Mouse (Mus musculus): ENCODE data around the gene Gm3336. TPM values are rescaled to one million over a fixed set of nuclear protein-coding genes. Genes with fewer than 3 reads are reported as not detected.
A peak's percentile ranks its signal among the peaks of the same experiment; 100 is the strongest.

Gene Gm3336
- polyA plus RNA-seq, 1 experiment, result 0.61 TPM

GRCm38 (mm10) chr8:70769359-70769758 is 51.0 kb downstream of the Gm3336 start:
- H3K27me3 ChIP-seq (replicated peaks; ENCODE audit: control insufficient read depth, insufficient read depth, low read length), result no peaks in the 10 kb centered on the region
- H3K4me3 ChIP-seq (ENCODE audit: insufficient read depth, low read depth, low read length), result no peak overlapping the region
- H3K36me3 ChIP-seq (ENCODE audit: control insufficient read depth, insufficient read depth, low read length), result peaks cover 1% of the 10 kb centered on the region; the same call in 1 of the 2 replicates
- 6% methylated on average over 26 of the region's 26 CpGs for WGBS
- TF ChIP-seq CTCF (conservative IDR thresholded peaks at IDR 0.05; ENCODE audit: insufficient read depth, insufficient read length, low read depth, low read length) (peak; percentile 100; the same call in 1 of the 2 replicates), POLR2A (IDR thresholded peaks at IDR 0.05; ENCODE audit: low read depth, low read length) (no peak)
- H3K27ac ChIP-seq (ENCODE audit: insufficient read depth, low read depth, low read length), result no peak overlapping the region
- H3K4me1 ChIP-seq (ENCODE audit: control insufficient read depth, insufficient read depth, low read length), result peaks cover 15% of the 10 kb centered on the region
- peak; percentile 97 for DNase-seq

DNA sequence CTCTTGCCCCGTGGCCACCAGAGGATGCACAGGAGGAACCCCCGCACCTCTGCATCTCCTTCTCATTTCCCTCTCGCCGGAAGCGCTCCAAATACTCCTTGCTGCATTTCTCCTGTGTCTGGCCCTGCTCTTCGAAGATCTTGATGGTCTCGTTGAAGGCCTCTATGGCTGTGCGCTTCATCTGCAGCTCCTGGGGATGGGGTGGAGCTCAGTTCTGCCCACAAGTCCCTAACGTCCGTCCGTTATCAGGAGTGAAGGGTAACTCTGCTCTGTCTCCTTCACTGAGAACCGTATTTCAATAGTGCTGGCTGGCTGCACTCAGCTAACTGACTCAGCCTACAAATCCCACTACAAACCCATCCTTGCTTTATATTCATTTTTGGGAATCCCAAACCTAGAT is 51.5 kb downstream of the Gm3336 start:
- Histone ChIP-seq H3K27me3 (replicated peaks; ENCODE audit: control insufficient read depth, insufficient read depth, low read length) (no peaks in the 10 kb centered on the region), H3K4me1 (ENCODE audit: control insufficient read depth, insufficient read depth, low read length) (peaks cover 15% of the 10 kb centered on the region), H3K36me3 (ENCODE audit: control insufficient read depth, insufficient read depth, low read length) (peaks cover 1% of the 10 kb centered on the region; the same call in 1 of the 2 replicates), H3K4me3 (ENCODE audit: insufficient read depth, low read depth, low read length) (no peak overlapping the region), H3K27ac (ENCODE audit: insufficient read depth, low read depth, low read length) (no peak overlapping the region)
- no peak for DNase-seq
- whole genome bisulfite sequencing, result 81% methylated on average over 12 of the region's 12 CpGs
- TF ChIP-seq CTCF (conservative IDR thresholded peaks at IDR 0.05; ENCODE audit: insufficient read depth, insufficient read length, low read depth, low read length) (no peak), POLR2A (IDR thresholded peaks at IDR 0.05; ENCODE audit: low read depth, low read length) (no peak)

DNA sequence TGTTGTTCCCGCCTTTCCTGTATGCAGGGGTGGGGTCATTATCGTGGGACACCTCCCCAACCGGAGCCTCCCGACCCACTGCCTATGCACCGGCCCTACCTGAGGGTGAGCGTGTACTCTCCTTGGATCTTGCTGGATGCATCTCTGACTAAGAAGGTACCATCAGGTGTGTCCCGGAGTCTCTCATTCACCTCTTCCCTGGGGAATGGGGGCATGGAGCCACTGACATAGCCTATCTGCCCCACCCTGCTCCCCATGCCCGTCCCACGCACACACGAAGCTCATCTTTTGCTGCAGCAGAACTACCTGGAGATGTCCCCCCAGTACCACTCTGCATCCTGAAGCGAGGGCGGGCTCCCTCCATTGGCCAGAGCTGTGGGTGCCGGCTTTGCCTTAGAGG is 52.4 kb downstream of the Gm3336 start:
- 96% methylated on average over 13 of the region's 13 CpGs for WGBS
- DNase-seq, result no peak
- Histone ChIP-seq H3K4me3 (ENCODE audit: insufficient read depth, low read depth, low read length) (no peak overlapping the region), H3K27ac (ENCODE audit: insufficient read depth, low read depth, low read length) (no peak overlapping the region), H3K4me1 (ENCODE audit: control insufficient read depth, insufficient read depth, low read length) (peaks cover 21% of the 10 kb centered on the region), H3K27me3 (replicated peaks; ENCODE audit: control insufficient read depth, insufficient read depth, low read length) (no peaks in the 10 kb centered on the region), H3K36me3 (ENCODE audit: control insufficient read depth, insufficient read depth, low read length) (peaks cover 1% of the 10 kb centered on the region; the same call in 1 of the 2 replicates)
- no peak for TF ChIP-seq CTCF (conservative IDR thresholded peaks at IDR 0.05; ENCODE audit: insufficient read depth, insufficient read length, low read depth, low read length)
- TF ChIP-seq POLR2A (IDR thresholded peaks at IDR 0.05; ENCODE audit: low read depth, low read length), result no peak

DNA sequence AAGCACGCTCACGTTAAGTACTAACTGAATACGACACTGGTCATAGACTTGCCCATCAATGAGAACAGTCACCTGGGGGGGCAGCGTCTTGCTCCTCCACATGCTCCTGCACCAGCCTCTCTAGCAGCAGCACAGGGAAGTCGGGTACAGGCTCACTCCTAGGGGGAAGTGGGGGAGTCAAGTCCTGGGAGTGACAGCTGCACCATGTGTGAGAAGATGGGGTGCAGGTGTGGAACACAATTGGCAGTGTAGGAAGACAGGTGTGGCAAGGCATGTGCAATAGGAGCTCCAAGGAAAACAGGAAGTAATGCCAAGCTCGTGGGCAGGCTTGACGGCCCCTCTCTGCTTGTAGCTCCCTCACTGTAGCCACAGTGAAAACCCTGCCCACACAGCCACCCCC is 52.9 kb downstream of the Gm3336 start:
- no peak for DNase-seq
- no peaks in the 10 kb centered on the region for H3K27me3 ChIP-seq (replicated peaks; ENCODE audit: control insufficient read depth, insufficient read depth, low read length)
- 84% methylated on average over 7 of the region's 7 CpGs for WGBS
- TF ChIP-seq CTCF (conservative IDR thresholded peaks at IDR 0.05; ENCODE audit: insufficient read depth, insufficient read length, low read depth, low read length), result no peak
- TF ChIP-seq POLR2A (IDR thresholded peaks at IDR 0.05; ENCODE audit: low read depth, low read length), result no peak
- peaks cover 21% of the 10 kb centered on the region for H3K4me1 ChIP-seq (ENCODE audit: control insufficient read depth, insufficient read depth, low read length)
- H3K27ac ChIP-seq (ENCODE audit: insufficient read depth, low read depth, low read length), result no peak overlapping the region
- peaks cover 1% of the 10 kb centered on the region; the same call in 1 of the 2 replicates for H3K36me3 ChIP-seq (ENCODE audit: control insufficient read depth, insufficient read depth, low read length)
- no peak overlapping the region for H3K4me3 ChIP-seq (ENCODE audit: insufficient read depth, low read depth, low read length)

- no peak for TF ChIP-seq POLR2A (IDR thresholded peaks at IDR 0.05; ENCODE audit: low read depth, low read length)
- no peak for TF ChIP-seq CTCF (conservative IDR thresholded peaks at IDR 0.05; ENCODE audit: insufficient read depth, insufficient read length, low read depth, low read length)
- peaks cover 1% of the 10 kb centered on the region; the same call in 1 of the 2 replicates for H3K36me3 ChIP-seq (ENCODE audit: control insufficient read depth, insufficient read depth, low read length)
- H3K27ac ChIP-seq (ENCODE audit: insufficient read depth, low read depth, low read length), result no peak overlapping the region
- H3K27me3 ChIP-seq (replicated peaks; ENCODE audit: control insufficient read depth, insufficient read depth, low read length), result no peaks in the 10 kb centered on the region
- DNase-seq, result no peak
- H3K4me1 ChIP-seq (ENCODE audit: control insufficient read depth, insufficient read depth, low read length), result peaks cover 15% of the 10 kb centered on the region
- WGBS, result 95% methylated on average over 13 of the region's 13 CpGs
- no peak overlapping the region for H3K4me3 ChIP-seq (ENCODE audit: insufficient read depth, low read depth, low read length)
Measured at GRCm38 (mm10) chr8:70772075-70772474, 53.7 kb downstream of the Gm3336 start.

Other genes with a start within 250 kb of the Gm3336 start
- gene Klhl26, start 241.6 kb upstream of the Gm3336 start, polyA plus RNA-seq (2012; rRNA removed), result 20.2 and 29.7 TPM in 2 replicates
- 0.20 and 0.44 TPM in 2 replicates for gene Tmem59l, start 231.2 kb upstream of the Gm3336 start, polyA plus RNA-seq (2012; rRNA removed)
- 2.6 TPM in 2 replicates for gene Crlf1, start 225.4 kb upstream of the Gm3336 start, polyA plus RNA-seq (2012; rRNA removed)
- 161 and 177 TPM in 2 replicates for gene Rex1bd, start 211.8 kb upstream of the Gm3336 start, polyA plus RNA-seq (2012; rRNA removed)
- 620 and 835 TPM in 2 replicates for gene Uba52, start 207.7 kb upstream of the Gm3336 start, polyA plus RNA-seq (2012; rRNA removed)
- 320 and 410 TPM in 2 replicates for gene Fkbp8, start 190.8 kb upstream of the Gm3336 start, polyA plus RNA-seq (2012; rRNA removed)
- 151 TPM in 2 replicates for gene Kxd1, start 190.6 kb upstream of the Gm3336 start, polyA plus RNA-seq (2012; rRNA removed)
- 16.4 and 18.1 TPM in 2 replicates for gene Ell, start 179.1 kb upstream of the Gm3336 start, polyA plus RNA-seq (2012; rRNA removed)
- gene Isyna1, start 124.2 kb upstream of the Gm3336 start, polyA plus RNA-seq (2012; rRNA removed), result 127 and 159 TPM in 2 replicates
- gene Ssbp4, start 109.7 kb upstream of the Gm3336 start, polyA plus RNA-seq (2012; rRNA removed), result 84.9 and 123 TPM in 2 replicates
- 3.2 and 3.5 TPM in 2 replicates for gene Lrrc25, start 102.4 kb upstream of the Gm3336 start, polyA plus RNA-seq (2012; rRNA removed)
- 11.2 and 17.8 TPM in 2 replicates for gene Gdf15, start 86.1 kb upstream of the Gm3336 start, polyA plus RNA-seq (2012; rRNA removed)
- 296 TPM in 2 replicates for gene Pgpep1, start 58.2 kb upstream of the Gm3336 start, polyA plus RNA-seq (2012; rRNA removed)
- gene Lsm4, start 45.3 kb upstream of the Gm3336 start, polyA plus RNA-seq (2012; rRNA removed), result 106 and 120 TPM in 2 replicates
- gene Jund, start 19.6 kb upstream of the Gm3336 start, polyA plus RNA-seq (2012; rRNA removed), result 158 and 201 TPM in 2 replicates
- gene Iqcn, start 15.1 kb upstream of the Gm3336 start, polyA plus RNA-seq (2012; rRNA removed), result 0.03 and 0.12 TPM in 2 replicates
- 81.6 and 113 TPM in 2 replicates for gene Pde4c, start 5.2 kb downstream of the Gm3336 start, polyA plus RNA-seq (2012; rRNA removed)
- gene Rab3a, start 36.1 kb downstream of the Gm3336 start, polyA plus RNA-seq (2012; rRNA removed), result 29.7 and 31.1 TPM in 2 replicates
- gene Mpv17l2, start 42.4 kb downstream of the Gm3336 start, polyA plus RNA-seq (2012; rRNA removed), result 73.4 and 96.3 TPM in 2 replicates
- gene Pik3r2, start 58.2 kb downstream of the Gm3336 start, polyA plus RNA-seq (2012; rRNA removed), result 60.5 and 94.7 TPM in 2 replicates
- 25.3 and 27.4 TPM in 2 replicates for gene Mast3, start 86.5 kb downstream of the Gm3336 start, polyA plus RNA-seq (2012; rRNA removed)
- gene Il12rb1, start 89.9 kb downstream of the Gm3336 start, polyA plus RNA-seq (2012; rRNA removed), result 0.42 and 0.48 TPM in 2 replicates
- 19.8 and 26.2 TPM in 2 replicates for gene Arrdc2, start 121.2 kb downstream of the Gm3336 start, polyA plus RNA-seq (2012; rRNA removed)
- 9.4 and 11.0 TPM in 2 replicates for gene Kcnn1, start 144.7 kb downstream of the Gm3336 start, polyA plus RNA-seq (2012; rRNA removed)
- 48.9 and 49.2 TPM in 2 replicates for gene Ccdc124, start 155.4 kb downstream of the Gm3336 start, polyA plus RNA-seq (2012; rRNA removed)
- 0.19 and 0.31 TPM in 2 replicates for gene Slc5a5, start 174.2 kb downstream of the Gm3336 start, polyA plus RNA-seq (2012; rRNA removed)
- 3,589 and 3,709 TPM in 2 replicates for gene Rpl18a, start 178.9 kb downstream of the Gm3336 start, polyA plus RNA-seq (2012; rRNA removed)
- gene Map1s, start 187.4 kb downstream of the Gm3336 start, polyA plus RNA-seq (2012; rRNA removed), result 18.4 and 24.4 TPM in 2 replicates